Mouse (Mus musculus) kidney, postnatal 4 days (tissue): ENCODE results near the gene Kansl1l.

ENCODE experiments used
- DNase-seq, 2 experiments: peaks; one replicate each; pipeline ENCODE4 v3.0.0; 2021; ENCODE audit warnings: mixed read lengths in 2 of 2

The Kansl1l gene

DNA sequence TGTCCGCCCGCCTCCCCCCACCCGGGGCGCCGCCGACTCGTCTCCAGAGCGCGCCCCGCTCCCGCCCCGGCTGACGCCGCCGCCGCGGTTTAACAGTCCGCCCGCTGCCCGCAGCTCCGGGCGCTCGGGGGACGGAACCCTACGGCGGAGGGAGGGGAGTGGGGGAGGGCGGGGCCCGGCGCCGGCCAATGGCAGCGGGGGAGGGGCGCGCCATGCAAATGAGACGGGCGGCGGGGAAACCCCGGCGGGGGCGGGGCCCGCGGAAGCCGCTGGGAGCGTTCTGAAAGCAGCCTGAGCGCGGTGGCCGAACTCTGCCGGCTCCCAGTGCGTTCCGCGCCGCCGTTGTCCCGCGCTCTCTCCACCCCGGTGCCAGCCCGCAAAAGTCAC, at the start of gene Kansl1l:
TSS of gene Kansl1l (minus strand) at position 110 of the 387 bp plus-strand sequence.
- peak; percentile 97 to 99 for DNase-seq

DNA sequence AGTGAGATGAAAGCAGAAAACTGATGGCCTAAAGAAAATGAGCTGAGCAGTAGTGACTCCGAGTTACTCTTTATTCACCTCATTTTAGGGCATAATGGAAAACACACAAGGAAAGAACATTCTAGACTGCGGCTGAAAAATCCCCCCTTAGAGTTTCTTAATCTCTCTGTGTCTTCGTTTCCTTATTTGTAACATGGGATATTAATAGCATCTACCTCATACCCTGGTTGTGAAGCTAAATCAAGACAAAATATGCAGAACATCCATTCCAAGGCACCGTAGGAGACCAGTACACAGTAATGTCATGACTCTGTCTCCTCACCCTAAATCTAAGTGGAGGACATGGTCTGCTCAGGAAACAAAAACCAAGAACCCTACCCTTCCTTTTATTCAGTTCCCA, 48.3 kb upstream of the Kansl1l start:
- DNase-seq: no peak

DNA sequence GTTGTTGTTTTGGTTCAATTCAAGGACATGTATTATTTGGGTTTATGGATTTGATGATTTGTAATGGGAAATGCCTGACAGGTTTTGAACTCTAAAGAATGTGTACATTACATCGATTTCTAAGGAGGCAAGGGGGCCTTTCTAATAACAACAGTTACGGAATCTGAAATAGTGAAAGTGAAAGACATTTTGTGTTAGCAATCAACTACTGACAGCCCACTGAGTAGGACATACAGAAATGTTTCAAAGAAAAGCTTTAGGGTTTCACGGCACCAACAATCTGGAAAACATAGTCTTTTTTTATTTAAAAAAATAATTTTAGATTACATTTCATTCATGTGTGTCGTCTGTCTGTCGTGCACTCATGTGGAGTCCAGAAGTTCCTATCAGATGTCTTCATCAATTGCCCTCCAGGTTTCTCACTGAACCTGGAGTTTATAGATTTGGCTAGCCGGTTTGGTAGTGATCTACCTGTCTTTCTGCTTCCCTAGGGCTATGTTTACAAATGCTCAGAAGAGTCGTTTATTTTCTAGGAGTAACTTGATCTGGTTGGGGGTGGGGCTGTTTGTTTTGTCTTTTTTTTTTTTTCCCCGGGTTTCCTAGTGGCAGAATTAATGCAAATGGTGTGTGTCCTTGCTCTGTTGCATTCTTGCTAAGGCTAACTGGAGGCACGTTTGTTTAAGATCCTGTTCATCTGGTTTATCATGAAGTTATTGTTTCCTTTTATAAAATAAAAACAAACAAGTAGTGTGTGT, 46.6 kb upstream of the Kansl1l start:
- DNase-seq: peak in 1 of 2 experiments; percentile 9

DNA sequence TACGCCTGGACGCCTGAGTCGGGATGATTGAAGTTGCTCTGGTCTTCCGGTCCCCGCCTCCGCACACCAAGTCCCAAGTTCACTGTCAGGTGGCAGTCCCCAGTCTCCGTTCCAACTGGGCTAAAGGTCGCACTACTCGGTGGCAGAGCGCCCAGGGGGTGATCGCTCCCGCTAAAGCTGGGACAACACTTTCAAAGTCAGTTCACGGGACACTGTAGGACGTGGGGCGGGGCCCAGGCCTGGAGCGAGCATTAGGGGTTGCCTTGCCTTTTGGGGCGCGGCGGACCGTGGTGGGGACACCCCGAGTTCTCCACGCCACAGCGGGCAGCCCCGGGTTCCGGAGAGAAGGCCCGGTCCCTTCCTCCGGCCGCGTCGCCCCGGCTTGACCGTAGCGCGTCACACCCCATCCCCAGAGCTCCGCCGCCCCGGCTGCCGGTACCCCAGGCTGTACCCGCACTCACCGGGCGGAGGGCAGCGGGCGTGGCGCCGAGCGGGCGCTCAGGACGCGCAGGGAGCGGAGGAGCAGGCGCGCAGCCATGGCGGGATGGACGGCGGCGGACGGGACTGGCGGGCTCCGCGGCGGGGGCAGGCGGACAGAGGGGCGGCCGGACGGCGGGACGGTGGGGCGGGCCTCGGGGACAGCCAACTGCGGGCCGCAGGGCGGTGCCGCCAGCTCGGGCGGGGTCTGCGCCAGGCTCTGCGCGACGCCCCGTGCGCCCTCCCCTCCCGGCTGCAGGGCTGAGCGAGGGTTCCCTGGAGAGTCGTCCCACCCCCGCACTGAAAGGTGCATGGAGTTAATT, 45.5 kb upstream of the Kansl1l start, which contains the start of gene Acadl:
TSS of gene Acadl (minus strand) at position 566 of the 800 bp plus-strand sequence.
- DNase-seq: peak; percentile 87 to 91

DNA sequence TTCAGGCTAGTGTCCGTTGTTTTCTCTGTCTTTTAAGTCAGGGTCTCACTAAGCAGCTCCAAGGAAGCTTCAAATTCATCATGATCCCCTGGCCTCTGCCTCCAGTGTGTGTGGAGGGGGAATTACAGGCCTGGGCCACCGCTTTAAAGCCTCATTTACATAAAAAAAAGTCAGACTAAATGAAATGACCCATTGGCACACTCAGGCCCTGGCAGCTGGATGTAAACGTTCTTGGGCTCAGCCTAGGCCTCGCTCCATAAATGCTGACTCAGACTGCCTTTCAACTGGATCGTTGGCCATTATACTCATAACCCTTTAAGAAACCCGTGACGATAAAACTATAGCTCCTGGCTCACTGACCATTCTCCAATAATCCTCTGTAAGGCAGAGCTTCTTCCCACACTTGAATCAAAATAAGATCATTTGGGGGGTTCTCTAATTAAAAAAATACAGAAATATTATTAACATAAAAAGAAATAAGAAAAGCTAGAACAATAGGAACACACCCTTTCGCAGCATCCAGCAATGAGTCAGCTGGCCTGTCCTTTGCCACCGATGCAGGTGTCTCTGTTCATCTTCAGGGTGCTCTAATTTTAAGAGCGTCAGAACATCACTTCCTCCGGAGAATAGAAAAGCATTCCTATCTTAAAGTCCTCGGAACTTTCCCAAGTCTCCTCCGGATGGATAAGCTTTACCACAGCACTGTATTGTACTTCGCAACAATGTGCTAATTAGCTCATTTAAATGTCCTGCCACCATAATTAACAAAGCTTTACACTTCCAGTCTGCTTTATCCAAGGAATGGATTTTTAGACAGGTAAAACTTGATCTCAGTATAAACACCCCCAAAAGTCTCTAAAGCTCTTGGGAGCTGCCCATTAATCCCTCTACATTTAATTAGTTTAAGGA, 44.7 kb upstream of the Kansl1l start:
- DNase-seq: peak in 1 of 2 experiments; percentile 40

DNA sequence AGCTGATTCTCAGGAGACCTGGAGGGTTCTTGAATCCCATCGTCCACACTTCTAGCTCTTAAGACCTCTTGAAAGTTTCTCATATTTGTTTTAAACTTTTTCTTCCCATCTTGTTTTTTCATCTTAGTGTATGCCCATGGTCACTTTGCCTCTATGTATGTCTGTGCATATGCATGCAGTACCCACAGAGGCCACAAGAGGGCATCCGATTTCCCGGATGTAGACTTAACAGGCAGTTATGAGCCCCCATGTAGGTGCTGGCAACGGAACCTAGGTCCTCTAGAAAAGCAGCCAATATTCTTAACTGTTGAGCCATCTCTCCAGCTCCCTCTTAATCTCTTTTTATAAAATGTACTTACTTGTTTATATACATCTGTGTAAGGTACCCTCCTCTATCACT, 30.1 kb upstream of the Kansl1l start:
- peak; percentile 49 to 52 for DNase-seq

DNA sequence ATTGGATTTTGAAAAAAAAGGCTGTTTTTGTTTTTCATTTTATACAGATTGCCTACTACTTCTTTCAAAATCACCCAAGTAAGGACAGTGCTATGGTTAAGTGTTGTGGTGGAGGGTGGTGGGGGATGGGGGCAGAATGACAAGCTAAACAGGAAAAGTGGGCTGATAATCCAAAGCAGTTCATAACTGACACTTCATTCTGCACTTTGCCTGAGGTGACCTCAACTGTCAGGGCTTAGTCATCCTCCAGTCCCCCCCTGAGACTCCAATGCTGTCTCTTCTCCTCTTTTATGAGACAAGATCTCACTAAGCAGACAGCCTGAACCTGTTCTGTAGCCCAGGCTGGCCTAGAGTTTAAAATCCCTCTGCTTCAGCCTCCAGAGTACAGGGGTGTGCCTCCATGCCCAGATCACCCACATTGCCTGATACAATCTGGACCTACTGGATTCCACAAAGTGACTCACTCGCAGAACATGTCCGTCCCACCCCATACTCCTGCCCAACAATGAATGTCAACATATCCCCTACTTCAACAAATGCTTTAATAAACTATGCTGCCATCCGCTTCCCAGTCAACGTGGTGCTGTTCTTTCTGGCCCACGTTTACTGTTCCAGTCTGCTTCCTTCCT, 28.4 kb upstream of the Kansl1l start:
- DNase-seq: no peak

DNA sequence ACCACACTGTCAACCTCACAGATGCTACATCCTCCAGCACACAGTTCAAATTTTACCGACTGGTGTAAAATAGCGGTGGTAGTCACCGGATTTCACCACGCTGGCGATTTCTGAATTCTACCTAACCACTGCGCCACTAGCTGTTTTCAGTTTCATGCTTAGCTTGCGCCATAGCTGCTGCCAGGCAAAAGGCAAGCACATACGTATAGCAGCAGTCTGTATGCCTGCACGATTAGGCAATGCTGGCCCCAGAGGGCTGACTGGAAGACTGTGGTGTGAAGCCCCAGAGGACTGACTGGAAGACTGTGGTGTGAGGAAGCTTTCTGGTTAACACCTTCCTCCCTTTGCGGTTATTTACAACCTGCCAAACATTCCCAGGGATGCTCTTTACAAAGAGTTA, 24.6 kb upstream of the Kansl1l start:
- DNase-seq: no peak

DNA sequence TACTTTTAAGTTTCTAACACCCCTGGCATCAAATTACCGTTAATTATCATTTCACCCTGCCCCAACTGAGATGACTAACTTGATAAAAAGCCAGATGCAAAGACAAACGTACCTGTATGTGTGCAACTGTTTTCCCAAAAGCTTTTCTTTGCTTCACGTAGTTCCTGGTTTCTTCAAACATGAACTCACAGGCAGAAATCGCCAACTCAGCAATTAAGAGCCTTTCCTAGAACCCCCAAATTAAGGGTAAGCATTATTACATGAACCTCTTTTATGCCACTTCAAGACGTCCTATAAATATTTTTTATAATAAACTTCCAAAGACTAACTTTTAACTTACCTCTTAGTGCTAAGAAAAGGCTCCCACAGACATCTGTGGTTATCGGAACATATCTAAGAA, 24.1 kb upstream of the Kansl1l start:
- DNase-seq: no peak

DNA sequence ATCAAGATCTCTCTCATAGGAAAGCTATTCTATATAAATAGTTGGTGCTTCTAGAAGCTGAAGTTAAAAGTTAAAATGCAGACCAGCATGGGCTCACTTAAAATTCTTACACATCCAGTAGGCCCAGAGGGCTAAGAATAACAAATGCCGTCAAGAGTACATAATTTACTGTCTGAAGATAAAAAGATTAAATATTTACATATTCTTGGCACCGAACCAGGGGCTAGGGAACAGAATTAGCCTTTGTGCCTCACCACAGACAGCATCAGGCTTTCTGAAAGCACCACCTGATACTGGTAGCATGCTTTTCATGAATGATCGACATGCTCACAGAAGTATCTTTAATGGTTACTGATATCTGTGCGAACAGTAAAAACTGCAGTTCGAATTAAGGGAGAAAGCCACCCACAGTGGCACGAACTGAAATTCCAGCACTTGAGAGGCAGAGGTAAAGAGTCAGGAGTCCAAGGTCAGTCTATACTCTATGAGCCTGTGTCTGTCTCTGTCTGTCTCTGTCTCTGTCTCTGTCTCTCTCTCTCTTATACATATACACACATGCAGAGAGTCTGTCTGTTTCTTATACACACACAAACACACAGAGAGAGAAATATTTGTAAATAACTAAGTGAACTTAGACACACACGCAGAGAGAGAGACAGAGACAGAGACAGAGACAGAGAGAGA, 22.5 kb upstream of the Kansl1l start:
- no peak for DNase-seq

DNA sequence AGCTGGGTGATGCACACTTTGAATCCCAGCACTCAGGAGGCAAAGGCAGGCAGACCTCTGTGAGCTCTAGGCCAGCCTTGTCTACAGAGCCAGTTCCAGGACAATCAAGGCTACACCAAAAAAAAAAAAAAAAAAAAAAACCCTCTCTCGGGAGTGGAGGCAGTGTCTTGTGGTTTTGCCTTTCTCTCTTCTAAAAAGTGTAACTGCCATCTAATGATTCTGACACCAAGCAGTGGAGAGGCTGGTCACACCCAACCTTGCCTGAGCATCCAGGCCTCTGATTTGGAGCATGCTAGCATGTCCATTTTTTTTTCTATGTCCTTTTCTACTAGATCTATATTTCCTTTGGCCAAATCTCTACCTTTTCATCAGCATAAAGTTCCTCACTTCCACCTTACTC, 21.8 kb upstream of the Kansl1l start:
- no peak for DNase-seq

DNA sequence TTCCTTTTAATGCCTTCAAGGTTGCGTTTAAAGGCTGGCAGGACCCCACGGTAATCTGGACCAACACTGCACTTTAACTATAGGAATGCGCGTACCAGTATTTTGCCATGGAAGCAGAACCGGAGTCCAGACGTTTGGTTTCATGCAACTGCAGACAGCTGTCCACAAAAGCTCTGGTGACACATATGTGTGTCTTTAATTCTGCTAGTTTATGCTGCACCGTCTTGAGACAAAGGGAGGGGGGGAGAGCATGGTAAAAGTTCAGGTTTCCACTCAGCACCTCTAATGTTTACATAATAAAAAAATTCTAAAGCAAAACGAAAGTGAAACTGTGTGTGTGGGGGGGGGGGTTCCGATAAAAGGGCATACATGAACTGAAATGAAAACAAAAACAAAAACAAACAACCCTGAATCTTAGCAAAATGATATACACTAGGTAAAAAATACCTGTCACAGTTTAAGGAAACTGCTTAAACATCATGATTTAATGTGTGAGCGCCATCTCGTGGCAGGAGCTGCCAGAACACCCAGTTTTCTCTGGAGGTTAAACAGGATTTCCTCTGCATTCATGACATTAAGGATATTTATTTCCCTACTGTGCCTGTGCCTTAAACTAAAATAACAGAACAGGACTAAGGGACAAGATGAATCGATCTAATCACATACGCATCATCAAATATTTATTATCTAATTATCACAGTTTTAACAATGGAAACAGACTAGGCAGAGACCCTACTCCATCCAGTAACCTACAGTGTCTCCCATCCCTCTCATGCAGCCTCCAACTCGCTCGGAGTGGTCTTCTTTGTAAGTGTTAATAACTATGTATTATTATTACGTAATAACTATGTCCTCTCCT, 21.1 kb upstream of the Kansl1l start:
- peak; percentile 89 to 91 for DNase-seq

DNA sequence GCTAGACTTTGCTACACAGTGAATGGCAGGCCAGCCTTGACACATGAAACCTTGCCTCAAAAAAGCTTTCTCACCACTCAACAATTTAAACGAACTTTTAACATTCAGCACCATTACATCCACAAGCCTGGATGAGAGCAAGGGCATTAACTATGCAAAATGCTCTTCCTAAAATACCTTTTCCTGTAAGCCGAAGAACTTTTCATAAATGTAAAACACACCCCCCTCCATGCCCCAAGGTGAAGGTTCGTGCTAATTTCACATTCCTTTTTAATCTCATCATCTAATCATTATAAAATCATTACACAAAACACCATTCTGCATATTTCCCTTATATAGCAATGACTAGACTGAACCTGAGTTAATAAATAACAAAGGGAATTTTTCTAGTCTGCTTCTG, 19.8 kb upstream of the Kansl1l start:
- DNase-seq: no peak

DNA sequence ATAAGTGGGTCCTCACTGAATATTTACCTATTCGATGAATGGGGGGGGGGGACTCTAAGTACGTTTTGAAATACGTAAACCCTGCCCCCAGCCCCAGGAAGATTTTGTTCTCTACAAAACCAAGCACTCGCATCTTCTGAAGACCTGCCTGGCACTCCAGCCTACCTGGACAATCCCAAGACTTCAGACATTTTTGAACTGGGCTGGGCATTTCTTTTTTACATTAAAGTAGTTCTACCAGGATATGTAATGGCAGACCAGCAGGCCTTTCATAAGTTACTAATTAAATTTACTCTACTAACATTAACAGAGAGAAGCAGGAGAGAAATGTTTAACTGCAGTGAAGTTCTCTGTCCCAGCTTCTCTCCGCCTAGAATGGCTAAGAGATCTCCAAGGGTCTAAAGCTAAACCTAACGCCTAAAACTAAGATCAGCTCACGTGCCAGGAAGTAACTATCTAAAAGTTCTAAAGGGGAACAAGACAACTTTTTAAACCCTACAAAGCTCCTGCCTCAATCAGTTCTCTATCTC, 15.3 kb upstream of the Kansl1l start:
- DNase-seq: no peak

DNA sequence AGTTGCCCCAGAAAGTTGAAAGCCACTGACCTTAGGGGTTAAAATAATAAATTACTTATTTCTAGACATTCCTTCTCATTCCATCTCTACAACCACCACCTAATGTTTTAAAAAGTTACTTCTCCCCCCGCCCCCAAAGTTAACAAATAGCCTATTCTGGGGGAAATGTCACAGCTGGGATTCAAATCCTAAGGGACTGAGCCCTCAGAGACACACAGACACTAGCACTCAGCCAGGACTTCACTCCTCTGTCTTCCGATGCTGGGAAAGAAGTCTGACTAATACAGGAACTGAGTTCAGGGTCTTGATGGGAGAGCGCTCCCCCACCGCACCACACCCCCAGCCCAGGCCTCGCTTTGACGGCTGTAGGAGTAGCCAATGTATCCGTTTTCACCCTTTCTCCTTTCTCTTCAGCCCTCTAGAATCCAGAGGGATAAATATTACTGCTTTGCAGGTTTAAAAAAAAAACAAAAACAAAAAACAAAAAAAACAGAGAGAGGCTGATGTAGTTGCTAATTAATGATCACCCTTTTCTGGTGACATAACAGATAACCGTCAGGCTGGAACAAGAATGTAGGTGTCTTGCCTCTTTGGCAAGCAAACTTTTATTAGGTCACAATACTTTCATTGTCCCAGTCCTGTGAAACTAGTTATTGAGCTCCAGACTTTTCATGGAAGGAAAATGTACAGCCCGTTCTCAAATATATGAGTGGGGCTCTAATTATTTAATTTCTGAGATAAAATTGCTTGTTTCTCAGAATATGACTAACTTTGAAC, 14.7 kb upstream of the Kansl1l start:
- peak; percentile 36 to 46 for DNase-seq

DNA sequence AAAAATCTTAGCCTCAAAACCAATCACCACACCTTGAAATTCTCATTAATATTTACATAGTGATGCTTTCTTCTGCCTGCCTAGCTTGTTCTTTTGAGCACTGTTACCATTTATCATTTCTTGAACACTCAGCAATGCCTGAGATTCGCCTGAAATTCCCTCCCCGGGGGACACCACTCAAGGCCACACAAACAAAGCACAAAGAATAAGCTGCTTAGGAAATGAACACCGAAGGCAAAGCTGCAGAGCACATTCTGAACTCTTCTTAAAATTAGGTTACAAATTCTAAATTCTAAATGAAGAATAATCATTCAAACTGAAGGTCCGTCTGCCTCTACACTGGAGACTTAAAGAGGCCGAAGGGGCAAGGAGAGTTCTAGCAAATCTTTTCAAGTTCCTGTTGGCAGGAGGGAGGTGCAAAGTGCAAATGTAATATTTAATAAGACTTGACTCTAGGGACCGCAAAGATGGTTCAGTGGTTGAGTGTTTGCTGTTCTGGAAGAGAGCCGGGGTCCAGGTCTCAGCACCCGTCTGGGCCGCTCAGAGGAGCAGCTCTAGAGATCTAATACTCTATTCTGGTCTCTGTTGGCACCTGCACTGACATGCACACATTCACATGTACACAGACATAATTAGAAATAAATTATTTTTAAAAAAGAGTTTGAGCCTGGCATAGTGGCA, 12.2 kb upstream of the Kansl1l start:
- no peak for DNase-seq

DNA sequence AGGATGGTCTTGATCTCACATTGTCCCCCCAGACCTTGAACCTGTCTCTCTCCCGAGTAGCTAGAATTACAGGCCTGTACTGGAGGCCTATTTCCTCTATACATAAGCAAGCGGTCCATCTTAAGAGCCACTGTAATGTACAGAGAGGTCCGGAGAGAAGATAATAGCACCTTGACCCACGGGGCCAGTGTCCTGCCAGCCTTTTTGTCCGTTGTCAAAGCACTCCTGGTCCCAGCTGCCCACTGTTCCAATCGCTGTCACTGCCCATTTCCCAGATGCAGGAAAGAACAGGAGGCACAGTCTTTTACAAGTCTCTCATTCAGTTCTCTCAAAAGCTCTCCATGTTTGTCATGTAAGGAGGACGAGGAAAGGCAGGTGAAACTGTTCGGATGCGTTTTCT, 4.6 kb upstream of the Kansl1l start:
- DNase-seq: no peak

DNA sequence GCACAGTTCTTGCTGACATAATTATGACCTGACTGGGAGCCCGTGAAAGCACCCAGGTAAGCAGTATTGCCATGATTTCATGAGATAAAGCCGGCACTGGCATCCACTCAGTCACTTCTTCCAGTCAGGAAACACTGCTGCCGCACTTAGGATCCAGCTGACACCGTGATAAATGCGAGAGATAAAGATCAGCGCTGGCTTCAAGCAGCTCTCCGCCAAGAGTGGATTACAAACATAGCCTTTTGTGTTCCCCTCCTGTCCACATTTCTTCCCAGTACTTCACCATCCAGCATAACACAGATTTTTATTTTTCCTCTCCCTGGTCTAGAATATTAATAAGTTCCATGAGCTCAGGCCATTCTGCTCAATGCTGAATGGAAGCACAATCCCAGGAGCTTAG, 2.9 kb upstream of the Kansl1l start:
- no peak for DNase-seq

DNA sequence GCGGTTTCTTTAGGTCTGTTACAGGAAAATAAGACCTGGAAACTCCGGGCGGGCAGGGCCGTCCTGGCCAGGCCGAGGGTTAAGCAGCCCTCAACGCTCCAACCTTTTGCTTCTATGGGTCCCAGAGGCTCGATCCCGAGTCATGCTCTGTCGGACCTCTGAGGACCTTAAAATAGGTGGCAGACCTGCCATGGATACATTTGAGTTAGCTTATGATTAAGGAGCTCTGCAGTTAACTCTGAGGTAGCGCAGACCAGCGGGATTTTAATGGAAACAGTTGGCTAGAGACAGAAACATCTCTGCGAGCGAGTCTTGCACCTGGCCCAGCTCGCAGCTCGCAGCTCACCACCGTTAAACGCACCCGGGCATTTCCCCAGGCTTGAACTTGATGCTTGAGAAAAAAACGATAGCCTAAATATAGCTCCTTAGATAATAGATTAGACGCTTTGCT, 528 bp upstream of the Kansl1l start:
- no peak for DNase-seq
